Mouse (Mus musculus) neural tube, embryonic 13.5 days (tissue): ENCODE data around the gene AY074887. TPM values are rescaled to one million over a fixed set of nuclear protein-coding genes. Genes with fewer than 3 reads are reported as not detected.
"Not testable (repeated sequence)": the region's sequence is repeated elsewhere in the genome, so short reads cannot be mapped to it uniquely, and the experiment has no call there.

Source experiments
- ATAC-seq: fragments of 200-750 bp; cut with Nextera tagmentation; 2 replicates; pipeline ENCODE4 v1.8.0; 2017; ENCODE audit warnings: low read depth, mild to moderate bottlenecking, moderate TSS enrichment, moderate library complexity
- H3K27ac ChIP-seq: fragments of 300-500 bp; sonication (generic); replicated peaks from 2 replicates; pipeline ENCODE4 v1.5.1; 2015; ENCODE audit warnings: moderate library complexity, mild to moderate bottlenecking, inconsistent platforms
- H3K27me3 ChIP-seq: fragments of 300-500 bp; sonication (generic); 2 replicates; pipeline ENCODE4 v1.6.1; 2015; ENCODE audit warnings: mild to moderate bottlenecking, inconsistent platforms
- H3K36me3 ChIP-seq: fragments of 300-500 bp; sonication (generic); 2 replicates; pipeline ENCODE4 v1.6.1; 2015; ENCODE audit warnings: mild to moderate bottlenecking, inconsistent platforms
- H3K4me1 ChIP-seq: fragments of 300-500 bp; sonication (generic); replicated peaks from 2 replicates; pipeline ENCODE4 v1.6.1; 2015; ENCODE audit warnings: inconsistent platforms
- H3K4me2 ChIP-seq: fragments of 300-500 bp; sonication (generic); 2 replicates; pipeline ENCODE4 v1.6.1; 2015; ENCODE audit warnings: inconsistent platforms, mild to moderate bottlenecking, moderate library complexity
- H3K4me3 ChIP-seq: fragments of 300-500 bp; sonication (generic); 2 replicates; pipeline ENCODE4 v1.5.1; 2015; ENCODE audit warnings: mild to moderate bottlenecking, inconsistent platforms
- H3K9ac ChIP-seq: fragments of 300-500 bp; sonication (generic); 2 replicates; pipeline ENCODE4 v1.6.1; 2015; ENCODE audit warnings: moderate library complexity, mild to moderate bottlenecking, inconsistent platforms
- H3K9me3 ChIP-seq: fragments of 300-500 bp; sonication (generic); 2 replicates; pipeline ENCODE4 v1.6.1; 2016; ENCODE audit warnings: inconsistent platforms
- WGBS: fragments of 180-500 bp; shearing (Covaris S2); methylation state at CpG from one replicate; pipeline ENCODE4 v1.1.7; 2015; 5-methylcytosine and 5-hydroxymethylcytosine counted together
- polyA plus RNA-seq: library from polyadenylated mRNA; unstranded; fragments of >200 nt; fragmentation: Nextera tagmentation; extraction: Ambion mirVana; gene quantifications from 2 replicates; pipeline ENCODE4 v1.2.1, GENCODE M21; 2015

The AY074887 gene
- 0.35 and 1.4 TPM in 2 replicates for polyA plus RNA-seq

- peak within 1 kb of the TSS; percentile 80 for H3K4me2 ChIP-seq
- H3K9ac ChIP-seq: peak within 1 kb of the TSS; percentile 90
- H3K27ac ChIP-seq: peak within 1 kb of the TSS; percentile 96
- peak within 1 kb of the TSS; percentile 83 for H3K4me3 ChIP-seq
- no peaks in the 10 kb centered on the region for H3K9me3 ChIP-seq
- peaks cover 27% of the 10 kb centered on the region for H3K4me1 ChIP-seq
- peaks cover 36% of the 10 kb centered on the region for H3K36me3 ChIP-seq
- WGBS: under 1% methylated on average over 65 of the region's 65 CpGs
- ATAC-seq: peak; percentile 100
- no peaks in the 10 kb centered on the region for H3K27me3 ChIP-seq
Measured at GRCm38 (mm10) chr9:54950575-54951321, at the start of gene AY074887, which contains the start of gene Psma4. Gene AY074887, minus strand, starts transcription at chr9:54950998. Gene Psma4, plus strand, starts transcription at chr9:54950790.

- Histone ChIP-seq H3K36me3 (no peaks in the 10 kb centered on the region), H3K9me3 (no peaks in the 10 kb centered on the region), H3K4me1 (no peaks in the 10 kb centered on the region), H3K9ac (no peak overlapping the region), H3K27ac (no peak overlapping the region), H3K4me3 (no peak overlapping the region), H3K27me3 (no peaks in the 10 kb centered on the region), H3K4me2 (no peak overlapping the region)
- no peak for ATAC-seq
- 90% methylated on average over 3 of the region's 3 CpGs for WGBS
Measured at GRCm38 (mm10) chr9:54995645-54996044, 44.8 kb upstream of the AY074887 start.

GRCm38 (mm10) chr9:54994381-54994780, 43.6 kb upstream of the AY074887 start:
- Histone ChIP-seq H3K36me3 (no peaks in the 10 kb centered on the region), H3K4me2 (no peak overlapping the region), H3K4me3 (no peak overlapping the region), H3K4me1 (no peaks in the 10 kb centered on the region), H3K27me3 (no peaks in the 10 kb centered on the region), H3K9me3 (no peaks in the 10 kb centered on the region), H3K27ac (no peak overlapping the region), H3K9ac (no peak overlapping the region)
- WGBS: 48% methylated on average over 3 of the region's 3 CpGs
- ATAC-seq: no peak

- H3K27me3 ChIP-seq: no peaks in the 10 kb centered on the region
- no peaks in the 10 kb centered on the region for H3K9me3 ChIP-seq
- no peaks in the 10 kb centered on the region for H3K4me1 ChIP-seq
- no peak overlapping the region for H3K27ac ChIP-seq
- H3K4me3 ChIP-seq: no peak overlapping the region
- H3K4me2 ChIP-seq: no peak overlapping the region
- ATAC-seq: no peak
- no peak overlapping the region for H3K9ac ChIP-seq
- 84% methylated on average over 3 of the region's 3 CpGs for WGBS
- no peaks in the 10 kb centered on the region for H3K36me3 ChIP-seq
Measured at GRCm38 (mm10) chr9:54990362-54990761, 39.6 kb upstream of the AY074887 start.

GRCm38 (mm10) chr9:54982401-54982800, 31.6 kb upstream of the AY074887 start:
- H3K4me2 ChIP-seq: peak overlapping the region; percentile 79
- H3K4me3 ChIP-seq: peak overlapping the region; percentile 65
- H3K9me3 ChIP-seq: no peaks in the 10 kb centered on the region
- no peak for ATAC-seq
- H3K9ac ChIP-seq: peak overlapping the region; percentile 68
- no peaks in the 10 kb centered on the region for H3K36me3 ChIP-seq
- 4% methylated on average over 7 of the region's 7 CpGs for WGBS
- H3K27ac ChIP-seq: no peak overlapping the region
- peaks cover 38% of the 10 kb centered on the region for H3K27me3 ChIP-seq
- peaks cover 24% of the 10 kb centered on the region for H3K4me1 ChIP-seq

- WGBS: 1% methylated on average over 74 of the region's 85 CpGs
- Histone ChIP-seq H3K36me3 (no peaks in the 10 kb centered on the region), H3K9me3 (no peaks in the 10 kb centered on the region), H3K4me3 (peak overlapping the region; percentile 65), H3K4me1 (peaks cover 24% of the 10 kb centered on the region), H3K27me3 (peaks cover 38% of the 10 kb centered on the region), H3K27ac (no peak overlapping the region), H3K9ac (peak overlapping the region; percentile 68), H3K4me2 (peak overlapping the region; percentile 79)
- peak; percentile 89 for ATAC-seq
Measured at GRCm38 (mm10) chr9:54981291-54982191, 30.7 kb upstream of the AY074887 start.

GRCm38 (mm10) chr9:54980674-54981073, 29.9 kb upstream of the AY074887 start, which contains the start of gene Chrna5:
Gene Chrna5, plus strand, starts transcription at chr9:54980880.
- 45% methylated on average over 8 of the region's 8 CpGs for WGBS
- peaks cover 24% of the 10 kb centered on the region for H3K4me1 ChIP-seq
- no peak within 1 kb of the TSS for H3K27ac ChIP-seq
- ATAC-seq: no peak
- H3K27me3 ChIP-seq: peaks cover 38% of the 10 kb centered on the region
- peak within 1 kb of the TSS; percentile 68 for H3K9ac ChIP-seq
- no peaks in the 10 kb centered on the region for H3K36me3 ChIP-seq
- no peaks in the 10 kb centered on the region for H3K9me3 ChIP-seq
- H3K4me2 ChIP-seq: peak within 1 kb of the TSS; percentile 79
- H3K4me3 ChIP-seq: peak within 1 kb of the TSS; percentile 65

GRCm38 (mm10) chr9:54969972-54970637, 19.3 kb upstream of the AY074887 start:
- no peak overlapping the region for H3K9ac ChIP-seq
- no peaks in the 10 kb centered on the region for H3K9me3 ChIP-seq
- H3K27me3 ChIP-seq: no peaks in the 10 kb centered on the region
- H3K4me1 ChIP-seq: no peaks in the 10 kb centered on the region
- H3K36me3 ChIP-seq: no peaks in the 10 kb centered on the region
- 71% methylated on average over 8 of the region's 8 CpGs for WGBS
- H3K4me2 ChIP-seq: no peak overlapping the region
- ATAC-seq: no peak
- no peak overlapping the region for H3K4me3 ChIP-seq
- H3K27ac ChIP-seq: no peak overlapping the region

GRCm38 (mm10) chr9:54963669-54964068, 12.9 kb upstream of the AY074887 start:
- Histone ChIP-seq H3K9ac (no peak overlapping the region), H3K4me1 (no peaks in the 10 kb centered on the region), H3K4me3 (no peak overlapping the region), H3K9me3 (peaks cover 9% of the 10 kb centered on the region; the same call in 1 of the 2 replicates), H3K36me3 (peaks cover 18% of the 10 kb centered on the region), H3K27ac (no peak overlapping the region), H3K27me3 (no peaks in the 10 kb centered on the region), H3K4me2 (no peak overlapping the region)
- ATAC-seq: no peak

GRCm38 (mm10) chr9:54961059-54961458, 10.3 kb upstream of the AY074887 start:
- ATAC-seq: no peak
- WGBS: 96% methylated on average over 4 of the region's 4 CpGs
- Histone ChIP-seq H3K9me3 (peaks cover 9% of the 10 kb centered on the region; the same call in 1 of the 2 replicates), H3K36me3 (peaks cover 43% of the 10 kb centered on the region), H3K27ac (no peak overlapping the region), H3K27me3 (no peaks in the 10 kb centered on the region), H3K4me3 (no peak overlapping the region), H3K4me1 (no peaks in the 10 kb centered on the region), H3K9ac (no peak overlapping the region), H3K4me2 (no peak overlapping the region)

GRCm38 (mm10) chr9:54950162-54950561, 636 bp downstream of the AY074887 start:
- H3K9me3 ChIP-seq, H3K27me3 ChIP-seq: not testable (repeated sequence)
- 51% methylated on average over 8 of the region's 8 CpGs for WGBS
- Histone ChIP-seq H3K4me3 (peak overlapping the region; percentile 83), H3K4me2 (peak overlapping the region; percentile 80), H3K36me3 (peaks cover 30% of the 10 kb centered on the region), H3K4me1 (peaks cover 27% of the 10 kb centered on the region), H3K9ac (peak overlapping the region; percentile 90), H3K27ac (peak overlapping the region; percentile 96)
- peak; percentile 38; the same call in 1 of the 2 replicates for ATAC-seq
